Mouse (Mus musculus): ENCODE results near the gene Hirip3.

The Hirip3 gene

GRCm38 (mm10) chr7:126853454-126853853 lies 8.3 kb upstream of the Hirip3 start:
- no peak for DNase-seq (ENCODE audit: extremely low spot score, low read depth, low spot score)

GRCm38 (mm10) chr7:126855641-126856040 lies 6.1 kb upstream of the Hirip3 start:
- no peak for DNase-seq (ENCODE audit: extremely low spot score, low read depth, low spot score)

GRCm38 (mm10) chr7:126856741-126857420 lies 4.9 kb upstream of the Hirip3 start:
- DNase-seq (ENCODE audit: extremely low spot score, low read depth, low spot score): no peak

GRCm38 (mm10) chr7:126860987-126861386 lies 785 bp upstream of the Hirip3 start:
- DNase-seq (ENCODE audit: extremely low spot score, low read depth, low spot score): no peak

GRCm38 (mm10) chr7:126862147-126862784 lies 494 bp downstream of the Hirip3 start, which contains the start of gene Ino80e:
Ino80e (minus strand) TSS chr7:126862377.
- peak; percentile 96 for DNase-seq (ENCODE audit: extremely low spot score, low read depth, low spot score)

GRCm38 (mm10) chr7:126863791-126864190 lies 2.0 kb downstream of the Hirip3 start:
- no peak for DNase-seq (ENCODE audit: extremely low spot score, low read depth, low spot score)

GRCm38 (mm10) chr7:126867534-126867933 lies 5.8 kb downstream of the Hirip3 start:
- no peak for DNase-seq (ENCODE audit: extremely low spot score, low read depth, low spot score)

GRCm38 (mm10) chr7:126868003-126868402 lies 6.2 kb downstream of the Hirip3 start:
- DNase-seq (ENCODE audit: extremely low spot score, low read depth, low spot score): no peak

- DNase-seq (ENCODE audit: extremely low spot score, low read depth, low spot score): no peak
These were observed 8.2 kb downstream of the Hirip3 start for GRCm38 (mm10) chr7:126869780-126870519.

GRCm38 (mm10) chr7:126870520-126870891 lies 8.7 kb downstream of the Hirip3 start:
- DNase-seq (ENCODE audit: extremely low spot score, low read depth, low spot score): no peak

- no peak for DNase-seq (ENCODE audit: extremely low spot score, low read depth, low spot score)
These were observed 15.5 kb downstream of the Hirip3 start for GRCm38 (mm10) chr7:126877239-126877638.

GRCm38 (mm10) chr7:126881040-126881439 lies 19.3 kb downstream of the Hirip3 start:
- DNase-seq (ENCODE audit: extremely low spot score, low read depth, low spot score): no peak

- no peak for DNase-seq (ENCODE audit: extremely low spot score, low read depth, low spot score)
These were observed 22.0 kb downstream of the Hirip3 start for GRCm38 (mm10) chr7:126883731-126884181.

GRCm38 (mm10) chr7:126884286-126885164 lies 22.8 kb downstream of the Hirip3 start, which contains the start of gene Taok2:
Taok2 (minus strand) TSS chr7:126884703.
- DNase-seq (ENCODE audit: extremely low spot score, low read depth, low spot score): peak; percentile 97

GRCm38 (mm10) chr7:126887281-126887680 lies 25.5 kb downstream of the Hirip3 start:
- no peak for DNase-seq (ENCODE audit: extremely low spot score, low read depth, low spot score)

- DNase-seq (ENCODE audit: extremely low spot score, low read depth, low spot score): no peak
These were observed 27.1 kb downstream of the Hirip3 start for GRCm38 (mm10) chr7:126888852-126889251.

GRCm38 (mm10) chr7:126896912-126897311 lies 35.1 kb downstream of the Hirip3 start:
- no peak for DNase-seq (ENCODE audit: extremely low spot score, low read depth, low spot score)

- no peak for DNase-seq (ENCODE audit: extremely low spot score, low read depth, low spot score)
These were observed 35.8 kb downstream of the Hirip3 start for GRCm38 (mm10) chr7:126897390-126898101.

GRCm38 (mm10) chr7:126898102-126898990 lies 36.6 kb downstream of the Hirip3 start:
- peak; percentile 75 for DNase-seq (ENCODE audit: extremely low spot score, low read depth, low spot score)

Measured in hindlimb bud, embryonic 11.5 days (tissue).